Mouse (Mus musculus): Measurements from ENCODE around the gene Aars2.

Gene Aars2

GRCm38 (mm10) chr17:45542129-45542528, 35.5 kb downstream of the Aars2 start:
- DNase-seq (ENCODE audit: low spot score in 2 of 2) = no peak

DNA sequence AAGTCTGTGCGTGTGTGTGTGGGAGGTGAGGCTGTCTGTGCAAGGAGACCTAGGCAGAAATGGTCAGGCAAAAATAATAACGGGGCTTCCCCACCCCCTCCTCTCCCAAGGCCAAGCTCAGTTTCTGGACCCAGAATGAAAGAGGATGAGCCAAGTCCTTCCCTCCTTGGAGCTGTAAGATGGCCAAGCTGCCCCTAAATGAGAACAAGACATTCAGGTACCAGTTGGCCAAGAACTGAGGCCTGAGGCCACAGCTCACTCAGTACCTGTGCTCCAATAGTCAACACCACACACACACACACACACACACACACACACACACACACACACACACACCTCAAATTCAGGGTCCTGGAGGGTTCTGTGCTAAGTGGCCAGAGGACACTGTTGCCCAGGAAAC, 36.1 kb downstream of the Aars2 start:
- DNase-seq (ENCODE audit: low spot score in 2 of 2) = no peak

DNA sequence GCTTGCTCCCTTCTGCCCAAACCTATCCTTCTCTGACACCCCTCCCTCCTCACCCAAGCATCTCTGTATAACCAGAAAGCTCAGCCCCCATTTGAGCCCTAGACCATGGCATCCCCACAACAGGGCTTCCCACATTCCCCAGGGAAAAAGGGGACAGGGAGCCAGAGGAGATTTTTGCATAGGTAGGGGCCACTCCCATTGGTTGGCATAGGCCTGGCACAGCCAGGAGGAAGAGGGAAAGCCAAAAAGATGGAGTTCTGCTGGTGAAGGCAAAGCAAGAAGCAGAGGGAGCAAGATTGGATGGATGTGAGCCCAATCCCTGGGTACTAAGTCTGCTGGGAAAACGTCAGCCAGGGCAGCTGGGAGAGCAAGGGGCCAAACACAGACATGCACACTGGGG, 36.5 kb downstream of the Aars2 start:
- no peak for DNase-seq (ENCODE audit: low spot score in 2 of 2)

DNA sequence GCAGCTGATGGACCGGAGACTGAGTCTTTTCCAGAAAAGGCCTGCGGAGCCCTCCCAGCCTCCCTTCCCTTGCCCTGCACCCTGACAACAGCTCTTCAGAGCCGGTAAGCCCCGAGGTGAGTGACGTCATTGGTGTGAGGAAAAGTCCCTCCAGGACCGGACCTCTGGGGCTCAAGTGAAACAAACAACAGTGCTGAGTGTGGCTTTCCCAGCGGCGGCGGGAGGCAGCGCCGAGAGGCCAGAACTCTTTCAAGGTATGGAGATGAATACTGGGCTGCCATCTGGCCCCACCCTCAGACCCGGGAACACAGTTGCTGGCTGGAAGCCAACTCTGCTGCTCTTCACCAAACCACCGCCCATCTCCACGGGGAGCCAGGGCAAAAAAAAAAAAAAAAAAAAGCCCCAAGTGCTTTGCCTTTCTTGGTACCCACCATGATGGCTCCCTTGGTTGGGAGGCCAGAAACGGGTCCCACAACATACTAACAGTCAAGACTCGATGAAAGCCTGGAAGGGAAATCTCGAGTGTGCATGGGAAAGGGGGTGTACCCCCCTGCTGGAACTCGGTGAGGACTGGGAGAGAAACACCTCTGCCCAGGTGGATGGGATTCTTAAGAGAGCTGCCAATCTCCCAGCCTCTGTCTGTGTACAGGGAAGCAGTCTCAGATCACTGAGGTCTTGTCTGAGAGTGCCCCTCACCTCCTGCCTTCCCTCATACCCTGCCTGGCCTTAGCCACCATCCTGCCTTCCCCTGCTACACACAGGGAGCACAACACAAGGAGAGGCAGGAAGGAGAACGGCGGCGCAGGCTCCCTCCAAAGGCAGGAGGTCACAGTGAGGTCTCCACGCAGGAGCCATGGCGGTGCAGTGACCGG, 37.6 kb downstream of the Aars2 start:
- DNase-seq (ENCODE audit: low spot score in 2 of 2) = peak in 1 of 2 experiments; percentile 64

- DNase-seq (ENCODE audit: low spot score in 2 of 2) = no peak
Measured at GRCm38 (mm10) chr17:45544873-45545277, 38.2 kb downstream of the Aars2 start.

GRCm38 (mm10) chr17:45545278-45545961, 38.8 kb downstream of the Aars2 start:
- DNase-seq (ENCODE audit: low spot score in 2 of 2) = no peak

DNA sequence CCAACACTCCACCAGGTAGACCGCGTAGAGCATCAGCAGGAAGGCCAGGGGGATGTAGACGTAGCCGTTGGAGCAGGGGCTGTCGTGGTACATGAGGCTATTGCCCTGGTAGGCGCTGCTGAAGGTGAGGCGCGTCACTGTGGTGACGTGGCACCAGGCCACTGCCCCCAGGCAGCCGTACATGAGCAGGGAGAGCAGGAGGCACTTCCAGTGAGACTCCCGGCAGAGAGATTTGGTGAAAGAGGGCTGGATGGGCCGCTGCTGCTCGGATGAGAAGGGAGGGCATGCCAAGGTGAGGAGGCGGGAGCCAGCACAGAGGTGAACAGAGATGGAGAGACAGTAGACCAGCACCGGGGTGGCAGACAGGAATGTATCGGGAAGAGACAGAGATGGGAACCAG, 40.3 kb downstream of the Aars2 start:
- DNase-seq (ENCODE audit: low spot score in 2 of 2) = no peak

DNA sequence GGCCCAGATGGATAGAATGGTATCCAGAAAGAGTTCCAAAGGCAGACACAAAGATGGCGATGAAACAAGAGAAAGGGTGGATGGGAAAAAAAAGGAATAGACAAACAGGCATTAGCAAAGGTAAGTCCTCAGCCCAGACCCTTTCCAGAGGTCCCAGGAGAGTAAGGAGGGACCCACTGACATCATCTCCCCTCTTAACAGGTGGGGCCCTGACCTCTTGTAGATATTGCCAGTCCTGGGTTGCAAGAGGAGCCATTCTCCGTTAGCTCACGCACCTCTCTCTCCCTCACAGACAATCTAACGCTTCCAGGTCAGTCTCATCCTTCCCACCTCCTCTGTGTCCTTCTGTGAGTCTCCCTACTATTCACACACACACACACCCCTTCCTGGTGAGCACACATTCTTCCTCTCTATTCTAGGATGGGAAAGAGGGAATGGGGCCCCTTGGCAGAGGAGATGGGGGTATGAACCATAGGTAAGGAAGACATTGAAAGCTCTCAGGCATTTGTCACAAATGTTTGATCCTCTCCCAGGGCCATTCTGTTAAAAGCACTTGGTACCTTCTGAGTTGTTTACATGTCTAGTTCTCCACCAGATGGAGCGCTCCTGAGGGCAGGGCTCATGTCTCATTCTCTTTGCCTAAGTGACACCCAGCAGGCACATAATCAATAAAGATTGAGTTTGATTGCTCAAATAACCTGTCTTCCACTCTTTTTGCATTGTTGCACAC, 41.0 kb downstream of the Aars2 start:
- DNase-seq (ENCODE audit: low spot score in 2 of 2) = no peak

GRCm38 (mm10) chr17:45548541-45549512, 42.2 kb downstream of the Aars2 start:
- DNase-seq (ENCODE audit: low spot score in 2 of 2) = peak in 1 of 2 experiments; percentile 66

GRCm38 (mm10) chr17:45549617-45550181, 43.1 kb downstream of the Aars2 start, which contains the start of gene Tmem151b:
Gene Tmem151b, minus strand, starts transcription at chr17:45549677.
- peak in 1 of 2 experiments; percentile 76 for DNase-seq (ENCODE audit: low spot score in 2 of 2)

- DNase-seq (ENCODE audit: low spot score in 2 of 2) = no peak
Measured at GRCm38 (mm10) chr17:45550253-45550652, 43.6 kb downstream of the Aars2 start.

GRCm38 (mm10) chr17:45551249-45551796, 44.7 kb downstream of the Aars2 start:
- no peak for DNase-seq (ENCODE audit: low spot score in 2 of 2)

DNA sequence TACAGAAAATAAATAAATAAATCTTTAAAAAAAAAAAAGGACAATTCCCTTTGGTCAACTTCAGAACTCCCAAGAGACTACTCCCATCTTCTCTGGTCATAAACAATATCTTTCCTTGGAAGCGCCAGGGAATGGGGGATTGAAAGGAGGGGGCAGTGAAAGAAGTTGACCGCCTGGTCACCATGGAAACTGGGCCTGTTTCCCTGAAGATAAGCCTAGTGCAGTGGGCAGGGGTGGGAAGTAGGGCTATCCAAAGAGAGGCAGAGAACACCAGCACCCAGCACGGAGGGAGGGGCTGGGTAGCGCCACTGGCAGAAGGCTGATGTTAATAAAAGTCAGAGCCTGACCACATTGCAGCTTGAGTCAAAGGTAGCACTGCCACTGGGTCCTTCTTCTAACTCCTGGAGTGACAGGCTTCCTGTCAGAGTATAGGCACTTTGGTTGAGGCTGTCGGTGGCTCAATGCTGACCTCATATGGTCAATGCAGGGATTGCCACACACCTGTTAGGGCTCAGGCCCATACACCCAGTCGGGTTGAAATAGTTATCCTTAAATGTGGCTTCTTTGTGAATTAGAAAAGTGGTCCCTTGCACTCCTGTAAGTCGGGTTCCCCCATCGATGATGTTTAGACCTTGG, 45.3 kb downstream of the Aars2 start:
- DNase-seq (ENCODE audit: low spot score in 2 of 2) = peak; percentile 76 to 90

GRCm38 (mm10) chr17:45553065-45553464, 46.4 kb downstream of the Aars2 start:
- DNase-seq (ENCODE audit: low spot score in 2 of 2) = no peak

DNA sequence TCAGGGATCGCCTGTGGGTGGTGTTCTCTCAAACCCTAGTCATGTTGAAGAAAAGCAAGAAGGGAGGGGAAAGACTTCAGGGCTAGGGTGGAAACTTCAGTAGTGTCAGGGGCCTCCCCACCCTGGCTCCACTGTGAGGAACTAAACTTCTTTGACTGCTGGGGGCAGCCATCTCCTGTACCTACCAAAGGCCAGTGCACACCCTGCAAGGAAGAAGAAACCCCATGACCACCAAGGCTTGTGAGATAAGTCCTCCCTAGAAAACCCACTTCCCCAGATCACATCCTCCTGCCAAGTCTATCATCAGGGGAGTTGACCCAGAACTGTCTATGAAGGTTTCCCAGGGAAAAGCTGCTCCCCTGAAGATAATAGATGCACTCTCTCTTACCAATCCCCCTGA, 47.8 kb downstream of the Aars2 start:
- DNase-seq (ENCODE audit: low spot score in 2 of 2) = no peak

DNA sequence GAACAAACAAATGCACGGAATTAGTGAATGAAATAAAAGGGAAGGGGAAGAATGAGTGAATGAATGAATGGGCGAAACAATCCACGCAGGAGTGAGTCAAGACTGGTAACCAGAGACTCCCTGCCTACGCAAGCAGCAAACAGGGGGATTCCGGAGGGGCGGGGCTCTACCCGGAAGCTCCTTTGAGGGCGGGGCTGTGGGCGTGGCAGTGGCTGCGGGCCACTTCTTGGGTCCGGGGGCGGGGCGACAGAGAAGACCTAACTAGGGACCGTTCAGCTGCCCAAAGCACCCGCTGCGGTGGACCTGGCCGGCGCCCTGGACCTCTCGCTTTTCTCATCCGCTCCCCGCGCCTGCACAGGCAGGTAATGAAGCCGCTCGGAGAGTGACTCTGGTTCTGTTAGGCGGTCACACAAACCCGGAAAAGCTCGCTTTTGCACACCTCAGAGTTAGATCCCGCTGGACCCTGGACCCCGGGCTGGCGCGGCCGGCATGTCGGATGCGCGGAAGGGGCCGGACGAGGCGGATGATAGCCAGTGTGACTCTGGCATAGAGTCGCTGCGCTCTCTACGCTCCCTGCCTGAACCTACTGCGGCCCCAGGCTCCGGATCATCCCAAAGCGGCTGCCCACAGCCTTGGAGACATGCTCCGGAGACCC, 48.9 kb downstream of the Aars2 start, which contains the start of gene Nfkbie:
Gene Nfkbie (plus strand): TSS at position 252 of the 655 bp plus-strand sequence.
- DNase-seq (ENCODE audit: low spot score in 2 of 2) = peak; percentile 82 to 92

DNA sequence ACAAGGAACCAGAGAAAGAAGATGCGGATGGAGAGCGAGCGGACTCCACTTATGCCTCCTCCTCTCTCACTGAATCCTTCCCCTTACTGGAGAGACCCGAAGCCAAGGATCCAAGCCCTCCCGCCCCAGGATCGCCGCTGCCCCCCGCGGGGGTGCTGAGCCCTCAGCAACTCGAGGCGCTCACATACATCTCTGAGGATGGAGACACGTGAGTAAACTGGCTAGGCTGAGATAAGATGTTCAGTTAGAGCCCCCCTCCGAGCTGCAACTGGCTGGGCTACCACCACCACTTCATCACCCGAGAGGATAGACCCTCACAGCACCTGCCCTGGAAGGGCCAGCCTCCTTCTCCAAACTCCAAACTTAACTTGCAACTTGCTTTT, 49.5 kb downstream of the Aars2 start:
- DNase-seq (ENCODE audit: low spot score in 2 of 2) = no peak

DNA sequence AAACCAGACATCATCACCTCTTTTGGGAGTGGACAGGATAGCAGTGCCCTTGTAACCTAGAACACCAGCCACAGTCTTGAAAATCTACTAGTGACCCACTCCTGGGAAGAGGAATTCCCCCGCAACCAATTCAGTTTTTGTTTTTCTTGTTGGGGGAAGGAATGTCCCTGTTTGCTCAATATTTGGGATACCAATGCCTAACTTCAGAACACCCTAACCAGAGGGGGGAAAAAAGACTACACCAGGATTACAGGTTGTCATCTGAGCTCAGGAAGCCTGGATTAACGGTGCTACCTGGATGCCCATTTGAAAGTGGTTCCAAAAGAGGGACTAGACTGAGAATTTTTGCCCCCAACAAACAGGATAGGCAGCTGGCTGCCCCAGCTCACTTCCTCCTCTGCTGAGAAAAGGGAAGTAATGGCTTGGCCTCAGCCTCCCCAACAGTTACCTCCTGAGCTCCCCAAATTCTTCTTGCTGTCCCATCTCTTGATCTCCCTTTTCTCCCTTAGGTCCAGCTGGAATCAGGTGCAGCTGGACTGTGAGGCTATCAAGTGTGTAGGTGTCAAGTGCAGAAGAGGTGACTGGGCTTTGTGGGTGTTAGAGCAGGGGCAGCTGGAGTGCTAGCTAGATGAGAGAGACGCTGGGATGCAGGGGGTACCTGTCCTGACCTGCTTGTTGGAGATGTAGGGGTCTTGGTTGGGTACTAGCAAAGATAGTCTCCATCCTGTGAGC, 50.0 kb downstream of the Aars2 start:
- DNase-seq (ENCODE audit: low spot score in 2 of 2) = no peak
